In genomic region chr3:96261623-96262022, GRCm38 (mm10) we compare ENCODE assay signal across 8 mouse cellular contexts. TPM values are rescaled to one million over a fixed set of nuclear protein-coding genes. Genes with fewer than 3 reads are reported as not detected.
A peak's percentile ranks its signal among the peaks of the same experiment; 100 is the strongest.
DNase-seq lines count a peak whose midpoint lies in the region; ATAC-seq and TF ChIP-seq lines count a peak whose summit lies in the region.

No protein-coding gene starts in this region.

- no peak overlapping the region for H3K4me3 ChIP-seq in liver, adult 2 months (ENCODE audit: insufficient read depth, low read depth, low read length)
- peak overlapping the region; percentile 59 for H3K4me3 ChIP-seq in cortical plate, adult 2 months (ENCODE audit: insufficient read depth, low read length)
- H3K4me3 ChIP-seq in intestine, postnatal 0 days (ENCODE audit: low read depth, low read length), result no peak overlapping the region
- no peak overlapping the region for H3K4me3 ChIP-seq in olfactory bulb, adult 2 months (ENCODE audit: insufficient read depth, low read depth, low read length)

- no peaks in the 10 kb centered on the region for H3K27me3 ChIP-seq in liver, adult 2 months (ENCODE audit: control insufficient read depth, insufficient read depth, low read length)
- no peaks in the 10 kb centered on the region for H3K27me3 ChIP-seq in intestine, postnatal 0 days (replicated peaks; ENCODE audit: control insufficient read depth, insufficient read depth, low read length)

- 65% methylated on average over 3 of the region's 3 CpGs for WGBS in liver, adult 2 months
- 60% methylated on average over 3 of the region's 3 CpGs for WGBS in intestine, postnatal 0 days
- 33% methylated on average over 3 of the region's 3 CpGs for WGBS in olfactory bulb, adult 2 months

- H3K27ac ChIP-seq in liver, adult 2 months (replicated peaks; ENCODE audit: insufficient read depth, low read depth, low read length), result peak overlapping the region; percentile 36
- H3K27ac ChIP-seq in cortical plate, adult 2 months (ENCODE audit: insufficient read depth, low read length), result peak overlapping the region; percentile 7; the same call in 1 of the 2 replicates
- no peak overlapping the region for H3K27ac ChIP-seq in intestine, postnatal 0 days (ENCODE audit: low read depth, low read length)
- peak overlapping the region; percentile 97 for H3K27ac ChIP-seq in olfactory bulb, adult 2 months (ENCODE audit: insufficient read depth, low read depth, low read length)

- H3K9ac ChIP-seq in liver, adult 2 months (ENCODE audit: low read depth, low read length), result peak overlapping the region; percentile 53
- no peak overlapping the region for H3K9ac ChIP-seq in intestine, postnatal 0 days (ENCODE audit: low read depth, low read length)

- no peak for TF ChIP-seq POLR2A in liver, adult 2 months (IDR thresholded peaks at IDR 0.05; ENCODE audit: extremely low read depth, insufficient read depth, low read length)
- no peak for TF ChIP-seq POLR2A in cortical plate, adult 2 months (IDR thresholded peaks at IDR 0.05; ENCODE audit: extremely low read depth, insufficient read depth, low read length)
- no peak for TF ChIP-seq POLR2A in olfactory bulb, adult 2 months (IDR thresholded peaks at IDR 0.05; ENCODE audit: insufficient read depth, low read depth, low read length)

- no peak for DNase-seq in liver, adult 2 months (ENCODE audit: extremely low read depth, low read depth, low spot score)
- DNase-seq in liver, result no peak
- no peak for DNase-seq in lung, postnatal 25 days (ENCODE audit: low spot score)
- no peak for DNase-seq in layer of hippocampus, adult 11-12 months (ENCODE audit: low spot score)
- no peak for DNase-seq in layer of hippocampus, postnatal 36 days

- no peak for ATAC-seq in intestine, postnatal 0 days

- peak overlapping the region; percentile 85 for H3K4me2 ChIP-seq in intestine, postnatal 0 days (replicated peaks; ENCODE audit: low read depth)

- no peak for TF ChIP-seq CTCF in liver, adult 2 months (IDR thresholded peaks at IDR 0.05; ENCODE audit: low read depth, low read length)
- no peak for TF ChIP-seq CTCF in cortical plate, adult 2 months (IDR thresholded peaks at IDR 0.05; ENCODE audit: extremely low read depth, insufficient read depth, low read length)
- TF ChIP-seq CTCF in intestine, postnatal 0 days (IDR thresholded peaks at IDR 0.05; ENCODE audit: low read depth), result no peak
- no peak for TF ChIP-seq CTCF in olfactory bulb, adult 2 months (IDR thresholded peaks at IDR 0.05; ENCODE audit: insufficient read depth, low read depth, low read length)

- no peaks in the 10 kb centered on the region for H3K9me3 ChIP-seq in intestine, postnatal 0 days (ENCODE audit: control insufficient read depth)

- no peaks in the 10 kb centered on the region for H3K79me2 ChIP-seq in liver, adult 2 months (ENCODE audit: control insufficient read depth, insufficient read depth, low read length)

- peaks cover 9% of the 10 kb centered on the region; the same call in 1 of the 2 replicates for H3K4me1 ChIP-seq in liver, adult 2 months (ENCODE audit: control insufficient read depth, insufficient read depth, low read length)
- no peaks in the 10 kb centered on the region; the same call in 1 of the 2 replicates for H3K4me1 ChIP-seq in cortical plate, adult 2 months (ENCODE audit: control insufficient read depth, insufficient read depth, low read length)
- H3K4me1 ChIP-seq in intestine, postnatal 0 days (replicated peaks; ENCODE audit: control insufficient read depth, insufficient read depth, low read length), result no peaks in the 10 kb centered on the region
- peaks cover 7% of the 10 kb centered on the region for H3K4me1 ChIP-seq in olfactory bulb, adult 2 months (ENCODE audit: control insufficient read depth, insufficient read depth, low read length)

- no peaks in the 10 kb centered on the region for H3K36me3 ChIP-seq in liver, adult 2 months (ENCODE audit: control insufficient read depth, insufficient read depth, low read length)
- H3K36me3 ChIP-seq in intestine, postnatal 0 days (ENCODE audit: control insufficient read depth, insufficient read depth), result no peaks in the 10 kb centered on the region

RNA-seq across cellular contexts. Expression of gene Hist2h4, which starts 1.5 kb away (rescaled TPM):
- total RNA-seq in liver, adult 2 months (2014; rRNA removed), result 6.0 and 6.6 TPM in 2 replicates
- polyA plus RNA-seq in liver, adult 2 months (2012; rRNA removed), result 0.75 and 1.5 TPM in 2 replicates
- 3.1 and 3.6 TPM in 2 replicates for polyA plus RNA-seq in cortical plate, adult 2 months (2012; rRNA removed)
- polyA plus RNA-seq in intestine, postnatal 0 days (2015; fragmentation: Nextera tagmentation; extraction: Ambion mirVana), result 2.1 and 4.7 TPM in 2 replicates
- not detected in 2 replicates for polyA plus RNA-seq in olfactory bulb, adult 2 months (2012; ENCODE audit: insufficient read depth, insufficient read length, low replicate concordance, missing spikeins)
- 10 to 100 TPM; 27.7 to 30.4 TPM for total RNA-seq in layer of hippocampus, postnatal 36 days (2021)

RNA-seq across cellular contexts. Expression of gene Hist2h3b, which starts 6.8 kb away (rescaled TPM):
- 29.2 and 49.8 TPM in 2 replicates for total RNA-seq in liver, adult 2 months (2014; rRNA removed)
- polyA plus RNA-seq in liver, adult 2 months (2012; rRNA removed), result 5.7 and 5.8 TPM in 2 replicates
- 3.3 and 9.5 TPM in 2 replicates for polyA plus RNA-seq in cortical plate, adult 2 months (2012; rRNA removed)
- 13.3 and 19.9 TPM in 2 replicates for polyA plus RNA-seq in intestine, postnatal 0 days (2015; fragmentation: Nextera tagmentation; extraction: Ambion mirVana)
- not detected in 2 replicates for polyA plus RNA-seq in olfactory bulb, adult 2 months (2012; ENCODE audit: insufficient read depth, insufficient read length, low replicate concordance, missing spikeins)
- 10 to 100 TPM; 42.9 to 45.4 TPM for total RNA-seq in layer of hippocampus, postnatal 36 days (2021)

RNA-seq across cellular contexts. Expression of gene Hist2h2bb, which starts 7.9 kb away (rescaled TPM):
- total RNA-seq in liver, adult 2 months (2014; rRNA removed), result 30.4 and 30.7 TPM in 2 replicates
- polyA plus RNA-seq in liver, adult 2 months (2012; rRNA removed), result not detected in 2 replicates
- polyA plus RNA-seq in cortical plate, adult 2 months (2012; rRNA removed), result 3.7 and 6.7 TPM in 2 replicates
- polyA plus RNA-seq in intestine, postnatal 0 days (2015; fragmentation: Nextera tagmentation; extraction: Ambion mirVana), result 2.3 and 3.9 TPM in 2 replicates
- not detected in 2 replicates for polyA plus RNA-seq in olfactory bulb, adult 2 months (2012; ENCODE audit: insufficient read depth, insufficient read length, low replicate concordance, missing spikeins)
- 100 to 1,000 TPM; 120 TPM for total RNA-seq in layer of hippocampus, postnatal 36 days (2021)

RNA-seq across cellular contexts. Expression of gene Hist2h3c1, which starts 15.1 kb away (rescaled TPM):
- not detected in 2 replicates for total RNA-seq in liver, adult 2 months (2014; rRNA removed)
- not detected in 2 replicates for polyA plus RNA-seq in liver, adult 2 months (2012; rRNA removed)
- not detected in 2 replicates for polyA plus RNA-seq in cortical plate, adult 2 months (2012; rRNA removed)
- 0.42 and 1.1 TPM in 2 replicates for polyA plus RNA-seq in intestine, postnatal 0 days (2015; fragmentation: Nextera tagmentation; extraction: Ambion mirVana)
- not detected in 2 replicates for polyA plus RNA-seq in olfactory bulb, adult 2 months (2012; ENCODE audit: insufficient read depth, insufficient read length, low replicate concordance, missing spikeins)
- not detected for total RNA-seq in layer of hippocampus, postnatal 36 days (2021)

RNA-seq across cellular contexts. Expression of gene Hist2h2aa1, which starts 16.3 kb away (rescaled TPM):
- total RNA-seq in liver, adult 2 months (2014; rRNA removed), result 230 and 263 TPM in 2 replicates
- polyA plus RNA-seq in liver, adult 2 months (2012; rRNA removed), result 428 and 563 TPM in 2 replicates
- 137 and 156 TPM in 2 replicates for polyA plus RNA-seq in cortical plate, adult 2 months (2012; rRNA removed)
- polyA plus RNA-seq in intestine, postnatal 0 days (2015; fragmentation: Nextera tagmentation; extraction: Ambion mirVana), result 30.6 and 55.7 TPM in 2 replicates
- polyA plus RNA-seq in olfactory bulb, adult 2 months (2012; ENCODE audit: insufficient read depth, insufficient read length, low replicate concordance, missing spikeins), result not detected in 2 replicates
- total RNA-seq in layer of hippocampus, postnatal 36 days (2021), result 10 to 100 TPM in 1 of 2 experiments, 1 to 10 TPM in 1; 3.1 to 11.1 TPM
